Mouse (Mus musculus): ENCODE results near the gene Ptprk. TPM values are rescaled to one million over a fixed set of nuclear protein-coding genes. Genes with fewer than 3 reads are reported as not detected.

Ptprk gene
- polyA plus RNA-seq, 1 experiment from 2014 or later: 25.4 TPM

DNA sequence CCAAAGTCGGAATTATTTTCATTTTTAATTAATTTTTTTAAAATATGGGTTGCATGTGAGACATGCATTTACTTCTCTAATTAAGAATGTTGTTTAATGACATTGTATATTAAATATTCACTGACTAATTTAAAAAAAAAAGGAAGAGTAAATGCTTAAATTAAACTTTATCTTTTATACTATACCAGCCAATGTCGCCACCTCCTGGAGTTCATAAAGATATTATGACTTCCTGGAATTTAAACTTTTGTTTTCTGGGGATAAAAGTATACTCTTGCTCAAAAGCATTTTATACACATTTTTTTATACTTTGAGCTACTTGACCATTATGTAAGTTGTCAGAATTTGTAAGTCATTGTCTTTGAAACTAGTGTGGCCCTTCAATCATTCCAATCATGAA is 477.4 kb downstream of the Ptprk start:
- no peaks in the 10 kb centered on the region for H3K27me3 ChIP-seq
- H3K36me3 ChIP-seq (replicated peaks): no peaks in the 10 kb centered on the region
- 94% methylated on average over 2 of the region's 2 CpGs for WGBS

DNA sequence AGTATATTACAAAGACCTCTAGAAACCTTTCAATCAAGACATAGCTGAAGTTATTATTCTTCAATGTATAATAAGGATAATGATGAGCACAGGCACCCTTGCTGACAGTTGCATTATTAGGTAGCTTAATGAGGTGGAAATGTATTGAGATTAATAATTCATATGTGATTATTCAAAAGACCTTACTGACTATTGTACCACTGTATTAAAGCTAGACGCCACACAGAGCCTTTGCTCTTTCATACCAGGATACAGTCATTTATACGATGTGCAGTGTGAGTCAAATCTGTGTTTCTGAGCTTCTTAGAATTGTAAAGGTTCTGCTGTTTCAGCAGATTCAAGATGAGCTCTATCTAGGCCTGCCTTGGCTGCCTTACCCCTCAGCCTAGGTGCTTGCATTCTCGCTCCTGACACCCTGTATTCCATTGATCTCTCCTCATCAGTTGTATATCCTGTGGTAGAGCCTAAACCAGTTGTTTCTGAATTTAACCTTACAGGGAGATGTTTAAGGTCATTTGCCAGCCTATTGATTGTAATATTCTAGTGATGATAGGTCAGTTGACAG is 489.6 kb downstream of the Ptprk start:
- no peak overlapping the region for H3K9ac ChIP-seq
- H3K36me3 ChIP-seq (replicated peaks): no peaks in the 10 kb centered on the region
- ATAC-seq (ENCODE audit: low FRiP score): peak; percentile 46; the same call in 1 of the 2 replicates
- H3K27me3 ChIP-seq: no peaks in the 10 kb centered on the region
- WGBS: 75% methylated on average over 3 of the region's 3 CpGs
- H3K4me3 ChIP-seq (replicated peaks): no peak overlapping the region
- H3K27ac ChIP-seq: no peak overlapping the region
- H3K9me3 ChIP-seq: no peaks in the 10 kb centered on the region
- H3K4me2 ChIP-seq: no peak overlapping the region
- H3K4me1 ChIP-seq: no peaks in the 10 kb centered on the region

More for the DNA sequence above, 477.4 kb downstream of the Ptprk start:
- Histone ChIP-seq H3K9ac (no peak overlapping the region), H3K4me3 (replicated peaks) (no peak overlapping the region), H3K9me3 (no peaks in the 10 kb centered on the region), H3K4me2 (no peak overlapping the region), H3K4me1 (0 out of 2 replicates have a peak, but pooled peaks cover 4% of the 10 kb centered on the region), H3K27ac (no peak overlapping the region)
- no peak for ATAC-seq (ENCODE audit: low FRiP score)

DNA sequence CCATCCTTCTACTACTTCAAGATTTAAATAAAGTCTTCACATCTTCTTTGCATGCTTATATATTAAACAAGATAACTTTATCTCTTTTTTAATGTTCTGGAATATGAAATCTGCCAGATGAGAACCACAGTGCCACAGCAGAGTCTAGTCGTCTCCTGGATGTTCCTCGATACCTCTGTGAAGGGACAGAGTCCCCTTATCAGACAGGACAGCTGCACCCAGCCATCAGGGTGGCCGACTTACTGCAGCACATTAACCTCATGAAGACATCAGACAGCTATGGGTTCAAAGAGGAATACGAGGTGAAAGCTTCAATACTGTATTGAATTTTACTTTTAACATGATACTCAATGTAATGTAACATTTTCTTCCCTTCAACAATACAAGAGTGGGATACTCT is 491.8 kb downstream of the Ptprk start:
- ATAC-seq (ENCODE audit: low FRiP score): no peak
- no peaks in the 10 kb centered on the region for H3K9me3 ChIP-seq
- no peak overlapping the region for H3K27ac ChIP-seq
- H3K4me2 ChIP-seq: no peak overlapping the region
- no peaks in the 10 kb centered on the region for H3K36me3 ChIP-seq (replicated peaks)
- no peaks in the 10 kb centered on the region for H3K27me3 ChIP-seq
- no peak overlapping the region for H3K9ac ChIP-seq
- 90% methylated on average over 4 of the region's 4 CpGs for WGBS
- no peak overlapping the region for H3K4me3 ChIP-seq (replicated peaks)
- H3K4me1 ChIP-seq: no peaks in the 10 kb centered on the region

DNA sequence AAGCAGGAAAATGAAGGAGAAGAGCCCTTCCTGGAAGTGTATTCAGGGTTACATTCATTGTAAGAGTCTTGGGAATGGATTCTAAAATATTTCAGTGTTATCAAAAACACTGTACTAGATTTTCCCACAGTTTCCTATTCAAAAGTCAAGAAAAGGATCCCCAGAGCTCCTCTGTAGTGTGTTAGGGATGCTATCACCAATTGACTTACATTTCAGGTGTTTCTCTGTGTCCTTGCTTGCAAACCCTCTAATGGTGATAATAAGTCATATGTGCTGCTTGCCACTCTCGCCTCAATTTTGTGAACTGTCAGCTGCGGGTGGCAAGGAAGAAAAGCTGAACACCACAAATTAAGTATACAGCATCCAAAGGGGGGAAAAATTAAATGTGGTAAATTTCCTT is 492.2 kb downstream of the Ptprk start:
- Histone ChIP-seq H3K4me3 (replicated peaks) (no peak overlapping the region), H3K36me3 (replicated peaks) (no peaks in the 10 kb centered on the region), H3K9me3 (no peaks in the 10 kb centered on the region), H3K9ac (no peak overlapping the region), H3K4me2 (no peak overlapping the region), H3K4me1 (no peaks in the 10 kb centered on the region), H3K27ac (no peak overlapping the region), H3K27me3 (no peaks in the 10 kb centered on the region)
- WGBS: 91% methylated on average over 2 of the region's 2 CpGs
- ATAC-seq (ENCODE audit: low FRiP score): no peak

DNA sequence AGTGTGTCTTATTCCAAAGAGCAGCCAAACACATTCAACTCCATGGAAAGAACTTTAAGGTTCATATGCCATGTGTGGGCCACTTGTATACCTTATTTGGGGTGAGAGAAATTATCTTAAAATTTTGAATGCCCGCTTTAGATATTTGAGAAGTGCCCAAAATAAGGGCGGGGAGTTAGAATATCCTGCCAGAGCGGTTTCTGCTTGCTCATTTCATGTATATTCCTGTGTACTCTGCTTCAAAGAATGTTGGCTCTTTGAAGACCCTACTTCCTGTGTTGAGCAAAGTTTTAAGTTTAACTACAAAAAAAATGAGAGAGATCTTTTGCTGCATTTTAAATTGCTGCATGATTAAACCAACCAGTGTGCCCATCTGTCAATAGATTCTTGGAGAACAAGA is 492.8 kb downstream of the Ptprk start:
- Histone ChIP-seq H3K9me3 (no peaks in the 10 kb centered on the region), H3K36me3 (replicated peaks) (no peaks in the 10 kb centered on the region), H3K4me2 (no peak overlapping the region), H3K9ac (no peak overlapping the region), H3K27ac (no peak overlapping the region), H3K4me1 (no peaks in the 10 kb centered on the region), H3K27me3 (no peaks in the 10 kb centered on the region), H3K4me3 (replicated peaks) (no peak overlapping the region)
- WGBS: 94% methylated on average over 3 of the region's 3 CpGs
- ATAC-seq (ENCODE audit: low FRiP score): no peak

DNA sequence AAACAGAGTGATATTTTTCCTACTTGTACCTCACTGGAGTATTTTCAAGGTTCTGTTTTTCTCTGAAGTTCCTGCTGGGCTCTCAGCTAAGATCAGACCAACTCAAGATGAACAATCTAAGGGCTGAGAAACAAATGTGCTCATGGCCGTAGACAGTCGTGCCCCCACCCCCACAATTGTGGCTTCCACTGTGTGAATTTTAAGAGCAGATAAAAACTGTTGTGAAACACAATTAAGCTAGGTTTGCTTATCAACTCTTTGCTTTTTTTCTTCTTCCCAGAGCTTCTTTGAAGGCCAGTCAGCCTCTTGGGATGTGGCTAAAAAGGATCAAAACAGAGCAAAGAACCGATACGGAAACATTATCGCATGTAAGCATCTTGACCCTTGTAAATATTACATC is 493.4 kb downstream of the Ptprk start:
- Histone ChIP-seq H3K9me3 (no peaks in the 10 kb centered on the region), H3K36me3 (replicated peaks) (no peaks in the 10 kb centered on the region), H3K4me3 (replicated peaks) (no peak overlapping the region), H3K4me1 (no peaks in the 10 kb centered on the region), H3K27me3 (no peaks in the 10 kb centered on the region), H3K4me2 (no peak overlapping the region), H3K9ac (no peak overlapping the region), H3K27ac (no peak overlapping the region)
- 94% methylated on average over 5 of the region's 5 CpGs for WGBS
- ATAC-seq (ENCODE audit: low FRiP score): no peak

DNA sequence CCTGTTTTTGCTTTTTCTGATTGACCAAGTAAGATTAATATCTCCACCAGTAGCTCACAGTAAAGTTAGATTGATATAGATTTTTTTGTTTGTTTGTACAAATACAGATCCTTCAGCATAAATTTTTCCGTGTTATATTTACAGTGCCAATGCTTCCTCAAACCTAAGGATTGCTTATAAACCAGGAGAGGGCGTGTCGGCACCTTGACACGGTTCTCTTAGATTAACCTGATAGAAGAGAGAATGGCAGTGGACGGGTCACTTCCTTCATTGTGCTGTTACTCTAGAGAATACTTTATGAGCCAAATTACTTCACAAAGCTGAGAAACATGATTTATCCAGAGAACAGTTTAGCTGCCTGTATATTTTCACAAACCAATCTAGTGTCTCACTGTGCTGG is 505.0 kb downstream of the Ptprk start:
- WGBS: 84% methylated on average over 5 of the region's 5 CpGs
- no peak overlapping the region for H3K9ac ChIP-seq
- H3K4me3 ChIP-seq (replicated peaks): no peak overlapping the region
- no peak overlapping the region for H3K4me2 ChIP-seq
- H3K36me3 ChIP-seq (replicated peaks): peaks cover 7% of the 10 kb centered on the region; the same call in 1 of the 2 replicates
- no peaks in the 10 kb centered on the region for H3K27me3 ChIP-seq
- H3K9me3 ChIP-seq: no peaks in the 10 kb centered on the region
- no peaks in the 10 kb centered on the region for H3K4me1 ChIP-seq
- no peak for ATAC-seq (ENCODE audit: low FRiP score)
- H3K27ac ChIP-seq: no peak overlapping the region

DNA sequence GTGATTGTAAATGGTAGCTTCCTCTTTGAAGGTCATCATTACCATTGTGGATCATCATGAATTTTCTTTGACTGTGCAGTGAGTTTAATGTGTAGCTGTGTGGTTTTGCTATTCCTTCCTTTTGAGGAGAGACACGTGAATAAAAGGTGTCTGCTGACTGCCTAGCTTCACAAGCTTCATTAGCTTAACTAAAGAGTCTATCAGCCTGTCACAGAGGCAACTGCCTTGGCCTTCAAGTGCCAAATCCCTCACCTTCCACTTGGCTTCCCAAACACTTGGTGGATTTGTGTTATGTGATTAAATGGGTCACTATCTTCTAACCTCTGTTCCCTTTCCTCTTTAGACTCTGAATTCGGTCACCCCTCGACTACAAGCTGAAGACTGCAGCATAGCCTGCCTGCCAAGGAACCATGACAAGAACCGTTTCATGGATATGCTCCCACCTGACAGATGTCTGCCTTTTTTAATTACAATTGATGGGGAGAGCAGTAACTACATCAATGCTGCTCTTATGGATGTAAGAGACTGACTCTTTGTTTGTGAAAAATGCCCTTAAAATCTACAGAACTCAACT is 512.0 kb downstream of the Ptprk start:
- H3K36me3 ChIP-seq (replicated peaks): peaks cover 3% of the 10 kb centered on the region; the same call in 1 of the 2 replicates
- H3K4me3 ChIP-seq (replicated peaks): no peak overlapping the region
- no peak overlapping the region for H3K4me2 ChIP-seq
- 67% methylated on average over 4 of the region's 4 CpGs for WGBS
- H3K9me3 ChIP-seq: no peaks in the 10 kb centered on the region
- H3K27ac ChIP-seq: no peak overlapping the region
- H3K9ac ChIP-seq: no peak overlapping the region
- ATAC-seq (ENCODE audit: low FRiP score): 0 out of 2 replicates have a peak, but pooled peaks have one; percentile 27
- H3K27me3 ChIP-seq: no peaks in the 10 kb centered on the region
- no peaks in the 10 kb centered on the region for H3K4me1 ChIP-seq

DNA sequence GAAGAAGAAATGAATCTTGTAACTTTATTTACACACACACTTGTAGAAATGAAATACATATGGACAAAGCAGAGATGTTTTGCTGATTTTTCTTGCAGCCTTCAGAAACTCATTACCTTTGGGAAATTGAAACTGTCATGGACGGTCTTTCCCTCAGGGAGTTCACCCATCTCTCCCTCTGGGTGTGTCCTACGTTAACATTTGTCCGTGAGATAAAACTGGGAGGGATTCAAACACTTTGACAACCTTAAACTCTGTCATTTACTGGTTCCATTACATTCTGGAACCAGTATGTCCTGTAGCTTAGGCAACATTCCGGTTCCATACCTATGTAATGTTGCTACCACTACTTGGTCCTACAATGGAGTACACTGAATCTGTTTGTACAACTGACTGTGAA is 513.8 kb downstream of the Ptprk start:
- no peak for ATAC-seq (ENCODE audit: low FRiP score)
- no peak overlapping the region for H3K4me2 ChIP-seq
- no peak overlapping the region for H3K9ac ChIP-seq
- H3K27ac ChIP-seq: no peak overlapping the region
- no peak overlapping the region for H3K4me3 ChIP-seq (replicated peaks)
- H3K27me3 ChIP-seq: no peaks in the 10 kb centered on the region
- no peaks in the 10 kb centered on the region for H3K36me3 ChIP-seq (replicated peaks)
- no peaks in the 10 kb centered on the region for H3K9me3 ChIP-seq
- H3K4me1 ChIP-seq: no peaks in the 10 kb centered on the region
- 91% methylated on average over 4 of the region's 4 CpGs for WGBS

DNA sequence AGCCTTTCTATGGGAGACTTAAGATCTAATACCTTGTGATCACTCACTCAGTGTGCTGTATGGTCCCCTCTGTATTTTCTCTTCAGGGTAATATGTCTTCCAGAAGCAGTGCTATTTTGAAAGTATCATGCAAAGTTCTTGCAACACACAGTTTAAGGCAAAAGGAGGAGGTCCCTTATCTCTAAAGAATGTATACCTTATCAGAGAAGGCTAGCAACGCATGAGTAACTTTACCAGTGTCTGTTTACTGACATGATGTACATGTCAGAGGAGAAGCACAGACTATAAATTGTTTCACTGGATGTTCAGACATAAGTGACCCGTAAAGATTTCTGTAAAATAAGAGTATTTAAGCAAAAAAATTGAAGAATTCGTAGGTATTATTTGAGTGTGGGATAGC is 516.2 kb downstream of the Ptprk start:
- H3K4me1 ChIP-seq: no peaks in the 10 kb centered on the region
- 87% methylated on average over 3 of the region's 3 CpGs for WGBS
- H3K27ac ChIP-seq: no peak overlapping the region
- H3K4me3 ChIP-seq (replicated peaks): no peak overlapping the region
- H3K9me3 ChIP-seq: no peaks in the 10 kb centered on the region
- H3K36me3 ChIP-seq (replicated peaks): no peaks in the 10 kb centered on the region
- H3K4me2 ChIP-seq: no peak overlapping the region
- no peak overlapping the region for H3K9ac ChIP-seq
- no peaks in the 10 kb centered on the region for H3K27me3 ChIP-seq
- ATAC-seq (ENCODE audit: low FRiP score): no peak

DNA sequence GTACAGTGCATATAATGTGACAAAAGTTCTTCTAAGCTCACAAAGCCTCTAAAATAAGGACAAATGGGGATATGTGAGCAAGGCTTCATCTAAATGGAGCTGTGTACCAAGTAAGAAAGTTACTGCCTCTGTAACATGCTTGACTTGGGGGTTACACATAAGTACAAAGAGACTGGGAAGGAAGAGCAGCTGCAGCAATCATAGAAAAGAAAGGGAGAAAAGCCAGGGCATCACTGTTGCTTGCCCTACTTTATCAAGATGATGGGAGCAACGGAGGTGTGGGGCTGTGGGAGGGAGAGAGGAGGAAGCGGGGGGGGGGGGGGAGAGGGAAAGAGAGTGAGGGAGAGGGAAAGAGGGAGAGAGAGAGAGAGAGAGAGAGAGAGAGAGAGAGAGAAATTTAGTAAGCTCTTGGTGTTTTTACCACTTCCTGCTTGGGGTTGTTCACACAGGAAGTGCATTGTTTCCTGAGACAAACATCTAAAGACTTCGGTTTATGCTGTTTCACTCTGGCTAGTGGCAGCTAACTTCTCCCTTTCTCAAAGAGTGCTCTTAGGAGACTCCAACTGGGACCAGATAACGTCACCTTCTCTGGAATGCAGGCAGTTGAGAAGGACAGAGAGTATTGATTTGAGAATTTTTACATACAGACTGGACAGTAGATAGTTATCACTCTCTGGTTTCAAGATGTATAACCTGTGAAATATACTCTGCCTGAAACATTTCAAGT is 519.1 kb downstream of the Ptprk start:
- Histone ChIP-seq H3K9ac (no peak overlapping the region), H3K36me3 (replicated peaks) (no peaks in the 10 kb centered on the region), H3K27ac (no peak overlapping the region), H3K4me2 (no peak overlapping the region), H3K4me1 (no peaks in the 10 kb centered on the region), H3K9me3 (no peaks in the 10 kb centered on the region), H3K27me3 (no peaks in the 10 kb centered on the region), H3K4me3 (replicated peaks) (no peak overlapping the region)
- no peak for ATAC-seq (ENCODE audit: low FRiP score)
- WGBS: 75% methylated on average over 3 of the region's 4 CpGs

DNA sequence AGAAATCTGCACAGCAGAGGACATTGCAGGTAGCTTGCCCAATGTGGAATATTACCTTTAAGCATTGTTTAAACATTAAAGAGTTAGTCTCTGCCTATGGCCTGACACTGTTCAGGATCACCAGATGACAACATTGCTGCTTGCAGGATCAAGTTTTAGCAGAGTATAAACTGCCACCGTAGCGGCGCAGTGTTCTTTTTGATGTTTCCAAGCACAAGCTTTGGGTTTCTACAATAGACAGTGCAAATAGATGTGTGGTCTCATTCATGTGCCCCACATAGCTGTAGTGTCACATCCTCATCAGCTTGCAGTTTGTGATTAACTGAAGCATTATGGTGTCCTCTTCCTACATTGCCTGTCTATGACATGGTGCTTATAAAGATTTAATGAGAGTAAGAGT is 522.3 kb downstream of the Ptprk start:
- H3K36me3 ChIP-seq (replicated peaks): no peaks in the 10 kb centered on the region
- H3K27ac ChIP-seq: no peak overlapping the region
- no peak overlapping the region for H3K4me2 ChIP-seq
- no peak for ATAC-seq (ENCODE audit: low FRiP score)
- H3K4me1 ChIP-seq: no peaks in the 10 kb centered on the region
- 93% methylated on average over 3 of the region's 3 CpGs for WGBS
- H3K9me3 ChIP-seq: no peaks in the 10 kb centered on the region
- H3K4me3 ChIP-seq (replicated peaks): no peak overlapping the region
- H3K9ac ChIP-seq: no peak overlapping the region
- no peaks in the 10 kb centered on the region for H3K27me3 ChIP-seq

DNA sequence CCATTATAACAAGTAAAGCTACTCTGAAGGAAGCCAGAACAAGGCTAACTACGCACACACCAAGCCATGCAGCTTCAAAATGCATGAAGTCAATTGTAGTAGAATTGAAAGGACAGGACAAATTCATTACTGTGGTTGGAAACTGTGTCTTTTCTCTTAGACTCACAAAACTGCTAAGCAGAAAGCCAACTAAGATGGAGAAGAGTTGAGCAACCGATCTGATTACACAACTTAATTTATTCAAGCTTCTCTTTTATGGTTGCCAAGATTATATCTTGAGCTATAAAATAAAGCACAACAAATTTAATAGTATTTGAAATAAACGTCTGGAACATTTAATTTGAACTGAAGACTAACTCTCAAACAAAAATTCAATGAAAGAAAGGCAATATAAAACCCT is 534.5 kb downstream of the Ptprk start:
- ATAC-seq (ENCODE audit: low FRiP score): no peak
- WGBS: 86% methylated on average over 3 of the region's 3 CpGs
- Histone ChIP-seq H3K4me3 (replicated peaks) (no peak overlapping the region), H3K27ac (no peak overlapping the region), H3K4me2 (no peak overlapping the region), H3K9ac (no peak overlapping the region), H3K36me3 (replicated peaks) (no peaks in the 10 kb centered on the region), H3K9me3 (no peaks in the 10 kb centered on the region), H3K4me1 (no peaks in the 10 kb centered on the region), H3K27me3 (no peaks in the 10 kb centered on the region)

Data from forebrain, embryonic 12.5 days (tissue).